Mouse (Mus musculus) embryonic facial prominence, embryonic 11.5 days (tissue): ENCODE results near the gene Pigg. TPM values are rescaled to one million over a fixed set of nuclear protein-coding genes. Genes with fewer than 3 reads are reported as not detected.
A peak's percentile ranks its signal among the peaks of the same experiment; 100 is the strongest.
"Not testable (repeated sequence)": the region's sequence is repeated elsewhere in the genome, so short reads cannot be mapped to it uniquely, and the experiment has no call there.

ENCODE experiments used
- ATAC-seq: fragments of 200-750 bp; cut with Nextera tagmentation; replicated peaks from 2 replicates; pipeline ENCODE4 v1.8.0; 2017; ENCODE audit warnings: low read depth; ENCODE audit not compliant: insufficient number of reproducible peaks, low FRiP score, low TSS enrichment
- DNase-seq: peaks from one replicate; pipeline ENCODE4 v3.0.0-alpha.2; 2015; ENCODE audit warnings: low spot score
- H3K27ac ChIP-seq: fragments of 300-500 bp; sonication (generic); replicated peaks from 2 replicates; pipeline ENCODE4 v1.5.1; 2014; ENCODE audit warnings: mild to moderate bottlenecking, low read depth, low read length, control low read depth
- H3K27me3 ChIP-seq: fragments of 300-500 bp; sonication (generic); 2 replicates; pipeline ENCODE4 v1.6.1; 2014; ENCODE audit warnings: mild to moderate bottlenecking, low read length, moderate library complexity, mixed read lengths; ENCODE audit not compliant: control insufficient read depth, insufficient read depth
- H3K36me3 ChIP-seq: fragments of 300-500 bp; sonication (generic); replicated peaks from 2 replicates; pipeline ENCODE4 v1.6.1; 2014; ENCODE audit warnings: low read depth, mild to moderate bottlenecking, low read length, moderate library complexity, mixed read lengths; ENCODE audit not compliant: control insufficient read depth, insufficient read depth
- H3K4me1 ChIP-seq: fragments of 300-500 bp; sonication (generic); 2 replicates; pipeline ENCODE4 v1.6.1; 2014; ENCODE audit warnings: low read length, mixed read lengths; ENCODE audit not compliant: control insufficient read depth, insufficient read depth
- H3K4me2 ChIP-seq: fragments of 300-500 bp; sonication (generic); 2 replicates; pipeline ENCODE4 v1.6.1; 2014; ENCODE audit warnings: low read depth, mild to moderate bottlenecking, control low read depth, low read length, moderate library complexity
- H3K4me3 ChIP-seq: fragments of 300-500 bp; sonication (generic); 2 replicates; pipeline ENCODE4 v1.5.1; 2014; ENCODE audit warnings: low read depth, low read length, control low read depth
- H3K9ac ChIP-seq: fragments of 300-500 bp; sonication (generic); replicated peaks from 2 replicates; pipeline ENCODE4 v1.6.1; 2014; ENCODE audit warnings: mild to moderate bottlenecking, control low read depth, low read length
- H3K9me3 ChIP-seq: fragments of 300-500 bp; sonication (generic); replicated peaks from 2 replicates; pipeline ENCODE4 v1.6.1; 2016; ENCODE audit warnings: mild to moderate bottlenecking, low read length, inconsistent platforms, mixed read lengths; ENCODE audit not compliant: control insufficient read depth
- WGBS: fragments of 180-500 bp; shearing (Covaris S2); extraction: QIAGEN DNeasy Blood & Tissue Kit; methylation state at CpG from one replicate; pipeline ENCODE4 v1.1.7; 2014; 5-methylcytosine and 5-hydroxymethylcytosine counted together
- polyA plus RNA-seq: library from polyadenylated mRNA; unstranded; fragments of >200 nt; fragmentation: Nextera tagmentation; extraction: Ambion mirVana; gene quantifications from 2 replicates; pipeline ENCODE4 v1.2.1, GENCODE M21; 2014

The Pigg gene
- polyA plus RNA-seq: 2.1 and 2.7 TPM in 2 replicates

- under 1% methylated on average over 57 of the region's 57 CpGs for whole genome bisulfite sequencing
- Histone ChIP-seq H3K27me3 (no peaks in the 10 kb centered on the region), H3K4me2 (peak within 1 kb of the TSS; percentile 74), H3K9me3 (no peaks in the 10 kb centered on the region), H3K4me1 (peaks cover 3% of the 10 kb centered on the region; the same call in 1 of the 2 replicates), H3K27ac (peak within 1 kb of the TSS; percentile 23), H3K36me3 (no peaks in the 10 kb centered on the region), H3K4me3 (peak within 1 kb of the TSS; percentile 67), H3K9ac (peak within 1 kb of the TSS; percentile 62)
- DNase-seq (peak; percentile 92), ATAC-seq (peak; percentile 97)
Measured at GRCm38 (mm10) chr5:108312224-108313064, at the start of gene Pigg. Gene Pigg (plus strand): TSS chr5:108312609.

GRCm38 (mm10) chr5:108262722-108263121 lies 49.7 kb upstream of the Pigg start:
- ATAC-seq (peak; percentile 75; the same call in 1 of the 2 replicates), DNase-seq (no peak)
- H3K4me2 ChIP-seq: no peak overlapping the region
- H3K36me3 ChIP-seq: no peaks in the 10 kb centered on the region
- H3K9ac ChIP-seq: no peak overlapping the region
- no peaks in the 10 kb centered on the region for H3K27me3 ChIP-seq
- no peaks in the 10 kb centered on the region for H3K4me1 ChIP-seq
- H3K27ac ChIP-seq: no peak overlapping the region
- H3K4me3 ChIP-seq: no peak overlapping the region
- H3K9me3 ChIP-seq: no peaks in the 10 kb centered on the region
- WGBS: 40% methylated on average over 4 of the region's 4 CpGs

GRCm38 (mm10) chr5:108263785-108264184 lies 48.6 kb upstream of the Pigg start:
- H3K4me2 ChIP-seq, H3K4me3 ChIP-seq, DNase-seq, H3K36me3 ChIP-seq, H3K9me3 ChIP-seq, H3K4me1 ChIP-seq, H3K27me3 ChIP-seq, H3K27ac ChIP-seq, H3K9ac ChIP-seq, ATAC-seq: not testable (repeated sequence)
- WGBS: 75% methylated on average over 1 of the region's 1 CpGs

- no peak for ATAC-seq
- no peaks in the 10 kb centered on the region for H3K4me1 ChIP-seq
Measured at GRCm38 (mm10) chr5:108266990-108267389, 45.4 kb upstream of the Pigg start.

GRCm38 (mm10) chr5:108268127-108269062 lies 44.0 kb upstream of the Pigg start, which contains the start of gene Dr1:
Gene Dr1 (plus strand): TSS chr5:108268897.
- H3K27ac ChIP-seq: peak within 1 kb of the TSS; percentile 88
- WGBS: 4% methylated on average over 54 of the region's 55 CpGs
- peak within 1 kb of the TSS; percentile 93 for H3K4me3 ChIP-seq
- peak within 1 kb of the TSS; percentile 94 for H3K9ac ChIP-seq
- H3K4me2 ChIP-seq: peak within 1 kb of the TSS; percentile 71
- H3K9me3 ChIP-seq: no peaks in the 10 kb centered on the region
- ATAC-seq (peak; percentile 98), DNase-seq (peak; percentile 94)
- no peaks in the 10 kb centered on the region for H3K4me1 ChIP-seq
- H3K27me3 ChIP-seq: no peaks in the 10 kb centered on the region
- H3K36me3 ChIP-seq: no peaks in the 10 kb centered on the region

More at GRCm38 (mm10) chr5:108266990-108267389, 45.4 kb upstream of the Pigg start:
- no peak for DNase-seq
- Histone ChIP-seq H3K27me3 (no peaks in the 10 kb centered on the region), H3K4me2 (no peak overlapping the region), H3K36me3 (no peaks in the 10 kb centered on the region), H3K4me3 (no peak overlapping the region), H3K9me3 (no peaks in the 10 kb centered on the region), H3K9ac (no peak overlapping the region), H3K27ac (no peak overlapping the region)

DNA sequence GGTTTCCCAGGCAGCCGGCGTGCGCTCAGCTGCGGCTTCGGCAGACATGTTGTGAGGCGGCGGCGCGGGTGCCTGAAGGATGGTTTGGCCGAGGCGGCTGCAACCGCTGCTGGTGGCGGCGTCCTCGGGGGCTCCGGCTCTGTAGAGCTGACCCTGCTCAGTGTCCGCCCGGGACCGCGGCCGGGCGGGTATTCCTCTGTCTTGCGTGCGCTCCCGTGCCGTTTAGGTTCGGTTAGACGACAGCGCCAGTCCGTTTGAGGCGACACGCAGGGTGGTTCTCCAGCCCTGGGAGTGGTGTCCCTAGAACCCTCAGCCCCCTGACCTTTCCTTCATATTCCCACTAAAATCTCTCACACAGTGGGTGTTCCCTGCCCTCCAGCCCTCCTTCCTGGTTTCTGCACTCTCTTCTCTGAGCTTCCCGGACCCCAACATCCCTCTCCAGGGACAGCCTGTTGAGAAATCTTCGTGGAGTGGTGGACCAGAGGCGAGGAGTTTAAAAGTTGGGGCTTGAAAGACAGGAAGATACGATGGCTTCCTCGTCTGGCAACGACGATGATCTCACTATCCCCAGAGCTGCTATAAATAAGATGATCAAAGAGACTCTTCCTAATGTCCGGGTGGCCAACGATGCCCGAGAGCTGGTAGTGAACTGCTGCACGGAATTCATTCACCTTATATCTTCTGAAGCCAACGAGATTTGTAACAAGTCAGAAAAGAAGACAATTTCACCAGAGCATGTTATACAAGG lies 43.2 kb upstream of the Pigg start:
- WGBS: under 1% methylated on average over 43 of the region's 44 CpGs
- no peaks in the 10 kb centered on the region for H3K27me3 ChIP-seq
- DNase-seq (peak; percentile 1), ATAC-seq (peak; percentile 60)
- peak overlapping the region; percentile 93 for H3K4me3 ChIP-seq
- no peaks in the 10 kb centered on the region for H3K4me1 ChIP-seq
- H3K4me2 ChIP-seq: peak overlapping the region; percentile 71
- peak overlapping the region; percentile 94 for H3K9ac ChIP-seq
- no peaks in the 10 kb centered on the region for H3K36me3 ChIP-seq
- peak overlapping the region; percentile 88 for H3K27ac ChIP-seq
- no peaks in the 10 kb centered on the region for H3K9me3 ChIP-seq

- H3K36me3 ChIP-seq: no peaks in the 10 kb centered on the region
- H3K4me2 ChIP-seq: peak overlapping the region; percentile 71
- peak overlapping the region; percentile 93 for H3K4me3 ChIP-seq
- H3K9me3 ChIP-seq: no peaks in the 10 kb centered on the region
- peak overlapping the region; percentile 94 for H3K9ac ChIP-seq
- WGBS: 12% methylated on average over 7 of the region's 7 CpGs
- no peak overlapping the region for H3K27ac ChIP-seq
- no peaks in the 10 kb centered on the region for H3K27me3 ChIP-seq
- no peak for DNase-seq
- ATAC-seq: no peak
- no peaks in the 10 kb centered on the region for H3K4me1 ChIP-seq
Measured at GRCm38 (mm10) chr5:108269811-108270151, 42.6 kb upstream of the Pigg start.
